Mouse (Mus musculus): Measurements from ENCODE around the gene Usp19.

GRCm38 (mm10) chr9:108506901-108507300 lies 16.5 kb downstream of the Usp19 start:
- TF ChIP-seq POLR2A (IDR thresholded peaks at IDR 0.05; ENCODE audit: low read depth, low read length) (no peak), CTCF (IDR thresholded peaks at IDR 0.05; ENCODE audit: borderline replicate concordance, insufficient read depth, low read length) (no peak)
